In genomic region chr11:12000293-12000910, GRCm38 (mm10) we compare ENCODE assay signal across 14 mouse cellular contexts.
"Had no signal": no experiment of that assay in that cellular context is flagged by ENCODE, and none has a peak within 500 bp of the region (broad histone marks: within the 10 kb centered on the region; RNA-seq: fewer than 3 reads in every experiment).

No protein-coding gene starts in this region.

- H3K9me3 ChIP-seq: limb, embryonic 13.5 days; midbrain, embryonic 10.5 days; neural tube, embryonic 15.5 days had no signal

- H3K36me3 ChIP-seq: neural tube, embryonic 15.5 days had no signal

- H3K9ac ChIP-seq: limb, embryonic 13.5 days; liver, embryonic 14.5 days; neural tube, embryonic 15.5 days had no signal

- H3K4me3 ChIP-seq: limb, embryonic 13.5 days; midbrain, embryonic 10.5 days; myocyte; neural tube, embryonic 15.5 days had no signal

- H3K27me3 ChIP-seq: limb, embryonic 13.5 days; neural tube, embryonic 15.5 days had no signal

- DNase-seq: kidney, postnatal 10 days; left cerebral cortex, postnatal 4 days; lung, adult 18-20 months; lung, postnatal 4 days; midbrain, embryonic 14.5 days; right cerebral cortex, adult 18-20 months; right cerebral cortex, postnatal 25 days; thymus, postnatal 4 days had no signal

- H3K27ac ChIP-seq: limb, embryonic 13.5 days; liver, embryonic 14.5 days; midbrain, embryonic 10.5 days; neural tube, embryonic 15.5 days; stomach, postnatal 0 days had no signal

- H3K4me2 ChIP-seq: limb, embryonic 13.5 days; neural tube, embryonic 15.5 days had no signal

- H3K4me1 ChIP-seq: limb, embryonic 13.5 days; midbrain, embryonic 10.5 days; neural tube, embryonic 15.5 days had no signal
